Mouse (Mus musculus) erythroblast, embryonic 14.5 days (primary cell): ENCODE results near the gene Slc41a2. TPM values are rescaled to one million over a fixed set of nuclear protein-coding genes. Genes with fewer than 3 reads are reported as not detected.

ENCODE experiments used
- H3K27me3 ChIP-seq: 2 replicates; pipeline ENCODE4 v1.6.1; 2012; ENCODE audit warnings: inconsistent platforms; ENCODE audit not compliant: control insufficient read depth
- H3K36me3 ChIP-seq: 2 replicates; pipeline ENCODE4 v1.6.1; 2012; ENCODE audit warnings: mild to moderate bottlenecking, inconsistent platforms; ENCODE audit not compliant: control insufficient read depth
- H3K4me1 ChIP-seq: 2 replicates; pipeline ENCODE4 v1.6.1; 2012; ENCODE audit warnings: inconsistent platforms; ENCODE audit not compliant: control insufficient read depth
- H3K4me3 ChIP-seq: replicated peaks from 2 replicates; pipeline ENCODE3; 2012; ENCODE audit warnings: moderate library complexity, mild to moderate bottlenecking, inconsistent platforms
- H3K9me3 ChIP-seq: 2 replicates; pipeline ENCODE4 v1.6.1; 2012; ENCODE audit warnings: low read length, inconsistent platforms, mixed read lengths; ENCODE audit not compliant: control insufficient read depth
- GATA1 ChIP-seq: IDR thresholded peaks from 2 replicates; pipeline ENCODE4 v1.6.1; 2012; ENCODE audit warnings: low read length, inconsistent platforms, mixed read lengths
- TAL1 ChIP-seq: IDR thresholded peaks from 3 replicates; pipeline ENCODE4 v1.6.1; 2012; ENCODE audit warnings: low read length, inconsistent platforms, mixed read lengths
- polyA plus RNA-seq: library from polyadenylated mRNA; stranded (reverse); fragments of >175 nt; gene quantifications from 2 replicates; pipeline ENCODE4 v1.2.3, GENCODE M21; 2012

The Slc41a2 gene
- not detected in 2 replicates for polyA plus RNA-seq

- peak within 1 kb of the TSS; percentile 24 for H3K4me3 ChIP-seq
- H3K36me3 ChIP-seq: no peaks in the 10 kb centered on the region
- no peak for TF ChIP-seq GATA1
- no peak for TF ChIP-seq TAL1
- peaks cover 71% of the 10 kb centered on the region for H3K27me3 ChIP-seq
- no peaks in the 10 kb centered on the region; the same call in 1 of the 2 replicates for H3K9me3 ChIP-seq
- peaks cover 4% of the 10 kb centered on the region; the same call in 1 of the 2 replicates for H3K4me1 ChIP-seq
These were observed at the start of gene Slc41a2 for GRCm38 (mm10) chr10:83337159-83337951. TSS of gene Slc41a2 (minus strand) at chr10:83337882.

GRCm38 (mm10) chr10:83385330-83385910 lies 47.7 kb upstream of the Slc41a2 start:
- H3K9me3 ChIP-seq: peaks cover 10% of the 10 kb centered on the region

DNA sequence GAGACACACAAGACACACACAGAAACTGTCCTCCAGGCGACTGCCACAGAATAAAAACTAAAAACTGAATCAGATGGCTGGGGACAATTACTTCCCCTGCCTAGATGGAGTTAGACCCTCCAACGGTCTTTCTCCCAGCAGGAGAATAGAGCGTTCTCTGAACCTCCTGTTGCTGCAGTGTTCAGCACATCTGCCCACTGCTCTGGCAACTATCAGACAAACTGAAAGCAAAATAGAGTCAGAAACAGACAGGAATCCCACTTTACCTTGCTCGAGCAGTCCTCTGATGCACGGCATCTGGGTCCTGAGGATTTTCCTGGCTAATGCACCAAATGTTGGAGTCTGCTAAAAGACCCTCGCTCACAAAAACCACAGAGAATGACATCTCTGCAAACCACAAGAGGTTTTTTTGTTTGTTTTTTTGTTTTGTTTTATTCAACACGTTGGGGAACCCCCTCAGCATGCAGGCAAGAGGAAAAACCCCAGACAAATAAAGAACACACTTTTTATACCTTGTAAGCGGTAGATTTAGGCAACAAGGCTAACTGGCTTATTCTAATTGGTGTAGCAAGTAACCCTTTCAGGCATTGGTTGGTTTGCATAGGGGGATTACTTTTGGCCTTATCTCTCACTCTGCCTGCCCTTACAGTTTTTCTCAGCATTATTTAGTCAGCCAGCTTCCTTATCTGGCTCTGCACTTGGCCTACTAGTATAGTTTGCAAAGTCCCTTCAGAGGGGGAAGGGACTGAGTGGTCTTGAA lies 47.0 kb upstream of the Slc41a2 start:
- Histone ChIP-seq H3K27me3 (no peaks in the 10 kb centered on the region), H3K36me3 (peaks cover 13% of the 10 kb centered on the region), H3K4me1 (peaks cover 15% of the 10 kb centered on the region), H3K9me3 (peaks cover 17% of the 10 kb centered on the region), H3K4me3 (peak overlapping the region; percentile 19)
- TF ChIP-seq TAL1: no peak
- TF ChIP-seq GATA1: no peak

More at GRCm38 (mm10) chr10:83385330-83385910, 47.7 kb upstream of the Slc41a2 start:
- Histone ChIP-seq H3K27me3 (no peaks in the 10 kb centered on the region), H3K36me3 (peaks cover 8% of the 10 kb centered on the region), H3K4me3 (no peak overlapping the region), H3K4me1 (peaks cover 15% of the 10 kb centered on the region)
- TF ChIP-seq TAL1 (no peak), GATA1 (no peak)

- Histone ChIP-seq H3K4me3 (no peak overlapping the region), H3K9me3 (peaks cover 22% of the 10 kb centered on the region), H3K27me3 (no peaks in the 10 kb centered on the region), H3K36me3 (peaks cover 17% of the 10 kb centered on the region), H3K4me1 (peaks cover 15% of the 10 kb centered on the region)
- TF ChIP-seq GATA1 (no peak), TAL1 (no peak)
These were observed 46.2 kb upstream of the Slc41a2 start for GRCm38 (mm10) chr10:83383863-83384262.

GRCm38 (mm10) chr10:83382988-83383387 lies 45.3 kb upstream of the Slc41a2 start:
- no peak for TF ChIP-seq GATA1
- no peak for TF ChIP-seq TAL1
- Histone ChIP-seq H3K36me3 (peaks cover 20% of the 10 kb centered on the region), H3K9me3 (peaks cover 26% of the 10 kb centered on the region), H3K4me1 (peaks cover 15% of the 10 kb centered on the region), H3K4me3 (no peak overlapping the region), H3K27me3 (no peaks in the 10 kb centered on the region)

GRCm38 (mm10) chr10:83382528-83382927 lies 44.8 kb upstream of the Slc41a2 start:
- peaks cover 26% of the 10 kb centered on the region for H3K9me3 ChIP-seq

GRCm38 (mm10) chr10:83380501-83380900 lies 42.8 kb upstream of the Slc41a2 start:
- no peak for TF ChIP-seq TAL1
- TF ChIP-seq GATA1: no peak
- Histone ChIP-seq H3K4me1 (peaks cover 15% of the 10 kb centered on the region), H3K9me3 (peaks cover 26% of the 10 kb centered on the region), H3K36me3 (peaks cover 21% of the 10 kb centered on the region), H3K4me3 (no peak overlapping the region), H3K27me3 (no peaks in the 10 kb centered on the region)

More at GRCm38 (mm10) chr10:83382528-83382927, 44.8 kb upstream of the Slc41a2 start:
- no peaks in the 10 kb centered on the region for H3K27me3 ChIP-seq
- H3K36me3 ChIP-seq: peaks cover 21% of the 10 kb centered on the region
- H3K4me1 ChIP-seq: peaks cover 15% of the 10 kb centered on the region
- no peak overlapping the region for H3K4me3 ChIP-seq
- no peak for TF ChIP-seq GATA1
- no peak for TF ChIP-seq TAL1

GRCm38 (mm10) chr10:83378083-83378833 lies 40.6 kb upstream of the Slc41a2 start:
- Histone ChIP-seq H3K27me3 (no peaks in the 10 kb centered on the region), H3K4me1 (peaks cover 2% of the 10 kb centered on the region; the same call in 1 of the 2 replicates), H3K9me3 (peaks cover 22% of the 10 kb centered on the region), H3K36me3 (peaks cover 32% of the 10 kb centered on the region), H3K4me3 (no peak overlapping the region)
- TF ChIP-seq GATA1 (no peak), TAL1 (no peak)
